Mouse (Mus musculus) ES-Bruce4 (cell line): ENCODE measurements around the gene Arl3.
A peak's percentile ranks its signal among the peaks of the same experiment; 100 is the strongest.

Experiments used
- CTCF ChIP-seq: IDR thresholded peaks from one replicate; pipeline ENCODE4 v1.8.1; 2011; ENCODE audit warnings: low read depth, low read length
- EP300 ChIP-seq: IDR thresholded peaks from 2 replicates; pipeline ENCODE4 v1.6.1; 2011; ENCODE audit warnings: low read depth, low read length; ENCODE audit not compliant: insufficient read depth
- POLR2A ChIP-seq: IDR thresholded peaks from one replicate; pipeline ENCODE4 v1.8.1; 2011; ENCODE audit warnings: low read length; ENCODE audit not compliant: insufficient read depth

DNA sequence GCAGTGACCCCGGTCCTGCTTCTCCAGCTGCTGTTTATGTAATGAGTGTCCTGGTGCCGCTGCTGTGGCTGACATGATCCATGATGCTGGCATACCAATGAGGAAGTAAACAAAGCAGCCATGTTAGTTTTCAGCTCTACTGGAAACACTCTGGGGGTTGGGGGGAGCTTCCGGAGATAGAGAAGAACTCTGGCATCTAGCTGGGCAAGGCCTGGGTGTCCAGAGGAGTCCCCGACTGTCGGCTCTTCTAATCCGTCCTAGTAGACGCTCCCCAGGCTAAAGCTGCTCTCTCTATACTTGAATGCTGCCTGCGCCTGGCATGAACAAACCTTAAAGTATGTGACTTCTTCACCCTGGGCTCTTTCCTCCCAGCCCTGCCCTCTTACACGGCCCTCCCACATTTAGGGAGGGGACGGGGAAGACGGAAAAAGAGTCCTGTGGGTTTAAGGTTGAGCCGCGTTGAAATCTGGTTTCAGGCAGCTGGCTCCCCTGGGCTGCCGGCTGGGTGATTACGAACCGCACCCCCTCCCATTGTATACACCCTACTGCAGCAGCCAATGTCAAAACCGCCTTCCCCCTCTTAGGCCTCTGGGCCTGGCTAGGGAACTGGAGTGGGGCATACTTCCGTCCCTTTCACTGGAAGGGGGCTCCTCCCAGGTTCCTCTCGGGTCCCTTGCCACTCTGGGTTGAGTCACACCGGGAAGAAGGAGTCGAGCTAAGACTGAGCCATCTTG lies 69.5 kb downstream of the Arl3 start:
- TF ChIP-seq CTCF (no peak), POLR2A (no peak), EP300 (peak; percentile 89; the same call in 1 of the 2 replicates)
